Mouse (Mus musculus) ES-Bruce4 (cell line): Measurements from ENCODE around the gene BC025920. TPM values are rescaled to one million over a fixed set of nuclear protein-coding genes. Genes with fewer than 3 reads are reported as not detected.

Experiments
- H3K27ac ChIP-seq: 2 replicates; pipeline ENCODE4 v1.5.1; 2012; ENCODE audit warnings: low read length, inconsistent platforms; ENCODE audit not compliant: insufficient read depth
- H3K27me3 ChIP-seq: 2 replicates; pipeline ENCODE4 v1.6.1; 2012; ENCODE audit warnings: mild to moderate bottlenecking, low read length, inconsistent platforms; ENCODE audit not compliant: control insufficient read depth, poor library complexity, insufficient read depth, severe bottlenecking
- H3K36me3 ChIP-seq: 2 replicates; pipeline ENCODE4 v1.6.1; 2012; ENCODE audit warnings: inconsistent platforms, mild to moderate bottlenecking, low read length, moderate library complexity; ENCODE audit not compliant: control insufficient read depth, poor library complexity, insufficient read depth, severe bottlenecking
- H3K4me1 ChIP-seq: one replicate; pipeline ENCODE4 v1.8.1; 2011; ENCODE audit warnings: low read length; ENCODE audit not compliant: control insufficient read depth, insufficient read depth
- H3K4me3 ChIP-seq: 2 replicates; pipeline ENCODE4 v1.5.1; 2011; ENCODE audit warnings: low read depth, mild to moderate bottlenecking, low read length
- H3K9ac ChIP-seq: 2 replicates; pipeline ENCODE4 v1.6.1; 2012; ENCODE audit warnings: low read depth, mild to moderate bottlenecking, inconsistent platforms; ENCODE audit not compliant: poor library complexity, severe bottlenecking
- H3K9me3 ChIP-seq: replicated peaks from 2 replicates; pipeline ENCODE4 v1.6.1; 2012; ENCODE audit warnings: mild to moderate bottlenecking, low read length, inconsistent platforms; ENCODE audit not compliant: control insufficient read depth, poor library complexity, insufficient read depth, severe bottlenecking
- CTCF ChIP-seq: IDR thresholded peaks from one replicate; pipeline ENCODE4 v1.8.1; 2011; ENCODE audit warnings: low read depth, low read length
- EP300 ChIP-seq: IDR thresholded peaks from 2 replicates; pipeline ENCODE4 v1.6.1; 2011; ENCODE audit warnings: low read depth, low read length; ENCODE audit not compliant: insufficient read depth
- POLR2A ChIP-seq: IDR thresholded peaks from one replicate; pipeline ENCODE4 v1.8.1; 2011; ENCODE audit warnings: low read length; ENCODE audit not compliant: insufficient read depth
- polyA plus RNA-seq: library from polyadenylated mRNA; stranded (reverse); fragments of >200 nt; gene quantifications from 2 replicates; pipeline ENCODE4 v1.2.4, GENCODE M21; 2011; ENCODE audit warnings: low read depth; ENCODE audit not compliant: missing spikeins, insufficient read depth, insufficient read length

BC025920 gene
- polyA plus RNA-seq, 1 experiment, result 3.2 TPM

DNA sequence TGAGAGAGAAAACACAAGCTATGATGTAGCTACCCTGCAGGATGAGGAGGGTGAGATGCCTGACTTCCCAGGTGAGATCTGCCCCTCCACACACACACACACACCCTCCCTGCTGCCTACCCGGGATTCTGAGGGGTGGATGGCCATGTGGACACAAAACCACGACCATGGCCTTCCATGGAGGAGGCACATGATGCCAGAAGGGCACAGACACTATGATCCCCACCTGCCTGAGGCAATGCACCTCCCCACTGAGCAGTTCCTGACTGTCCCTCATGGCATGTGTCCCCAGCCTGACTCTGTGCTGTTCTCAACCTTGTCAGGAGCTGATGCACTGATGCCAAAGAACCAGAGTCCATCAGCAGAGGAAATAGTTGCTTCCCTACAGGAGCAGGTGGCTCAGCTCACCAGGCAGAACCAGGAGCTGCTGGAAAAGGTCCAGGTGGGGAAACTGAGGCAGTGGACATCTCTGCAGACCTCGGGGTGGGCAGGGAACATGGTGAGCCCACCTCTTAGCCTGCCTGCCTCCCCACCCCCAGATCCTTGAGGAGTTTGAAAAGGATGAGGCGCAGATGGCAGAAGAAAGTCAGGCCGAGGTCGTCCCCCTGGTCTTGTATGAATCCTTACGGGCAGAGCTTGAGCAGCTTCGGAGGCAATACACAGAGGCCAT, 36.0 kb downstream of the BC025920 start:
- no peak overlapping the region for H3K9ac ChIP-seq

DNA sequence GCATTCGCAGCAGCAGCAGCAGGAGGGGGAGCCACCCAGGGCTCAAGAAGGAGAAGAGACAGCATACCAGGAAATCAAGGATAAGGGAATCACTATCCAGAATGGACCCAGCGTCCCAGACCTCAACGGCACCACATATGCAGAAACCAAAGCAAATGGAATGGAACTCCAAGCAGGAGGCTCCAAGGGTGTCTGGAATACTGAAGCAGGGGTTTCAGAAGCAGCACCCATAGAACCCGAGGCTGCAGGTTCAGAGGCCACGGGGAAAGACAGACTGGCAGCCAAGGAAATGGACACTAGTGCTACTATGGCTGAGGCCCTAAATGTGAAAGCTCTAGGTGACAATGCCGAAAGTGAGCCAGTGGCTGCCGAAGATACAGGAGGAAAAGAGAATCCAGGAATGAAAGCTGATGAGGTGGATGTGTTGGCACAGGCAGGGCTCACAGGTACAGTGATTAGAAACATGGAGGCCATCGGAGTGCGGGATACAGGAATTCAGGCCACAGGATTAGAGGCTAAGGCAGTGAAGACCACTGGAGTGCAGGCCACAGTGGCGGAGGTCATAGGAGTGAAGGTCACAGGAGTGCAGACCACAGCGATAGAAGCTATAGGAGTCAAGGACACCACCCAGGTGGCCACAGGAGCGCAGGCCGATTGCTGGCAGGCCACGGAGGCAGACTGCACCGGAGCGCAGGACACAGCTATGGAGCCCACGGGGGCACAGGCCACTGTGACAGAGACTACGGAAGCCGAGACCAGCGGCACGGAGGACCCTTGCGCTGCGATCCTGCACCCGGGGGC, 36.8 kb downstream of the BC025920 start:
- Histone ChIP-seq H3K4me3 (peak overlapping the region; percentile 76), H3K27ac (no peak overlapping the region), H3K9ac (peak overlapping the region; percentile 74), H3K36me3 (no peaks in the 10 kb centered on the region), H3K27me3 (no peaks in the 10 kb centered on the region), H3K9me3 (no peaks in the 10 kb centered on the region), H3K4me1 (peaks cover 2% of the 10 kb centered on the region)
- TF ChIP-seq CTCF, result no peak
- TF ChIP-seq EP300, result no peak
- no peak for TF ChIP-seq POLR2A

More for the DNA sequence above, 36.0 kb downstream of the BC025920 start:
- Histone ChIP-seq H3K27me3 (no peaks in the 10 kb centered on the region), H3K9me3 (no peaks in the 10 kb centered on the region), H3K27ac (no peak overlapping the region), H3K36me3 (no peaks in the 10 kb centered on the region), H3K4me1 (peaks cover 2% of the 10 kb centered on the region), H3K4me3 (no peak overlapping the region)
- TF ChIP-seq CTCF (no peak), EP300 (no peak), POLR2A (no peak)

DNA sequence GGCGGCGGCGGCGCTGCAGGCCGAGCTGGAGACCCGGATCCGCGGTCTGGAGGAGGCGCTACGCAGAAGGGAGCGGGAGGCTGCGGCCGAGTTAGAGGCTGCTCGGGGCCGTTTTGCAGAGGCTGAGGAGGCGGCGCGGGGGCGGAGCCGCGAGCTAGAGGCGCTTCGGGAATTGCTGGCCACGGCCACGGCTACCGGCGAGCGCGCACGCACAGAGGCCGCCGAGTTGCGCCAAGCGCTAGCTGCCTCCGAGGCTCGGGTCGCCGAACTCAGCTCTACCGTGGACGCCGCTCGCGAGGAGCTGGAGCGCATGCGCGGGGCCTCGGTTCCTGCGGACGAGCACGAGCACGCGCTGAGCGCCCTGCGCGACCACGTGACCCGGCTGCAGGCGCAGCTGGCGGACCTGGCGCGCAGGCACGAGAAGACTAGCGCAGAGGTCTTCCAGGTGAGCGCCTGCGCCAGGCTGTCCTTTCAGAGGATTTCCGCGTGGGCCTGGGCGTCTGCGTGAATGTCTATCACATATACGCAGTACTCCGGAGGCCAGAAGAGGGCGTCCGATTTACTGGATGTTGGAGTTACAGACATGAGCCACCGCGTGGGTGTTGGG, 37.5 kb downstream of the BC025920 start:
- H3K4me1 ChIP-seq, result peaks cover 2% of the 10 kb centered on the region
- peak overlapping the region; percentile 74 for H3K9ac ChIP-seq
- H3K27ac ChIP-seq, result 0 out of 2 replicates have a peak overlapping the region, but pooled peaks have one; percentile 6
- no peaks in the 10 kb centered on the region for H3K27me3 ChIP-seq
- no peaks in the 10 kb centered on the region for H3K36me3 ChIP-seq
- peak overlapping the region; percentile 76 for H3K4me3 ChIP-seq
- no peak for TF ChIP-seq EP300
- TF ChIP-seq POLR2A, result peak; percentile 24
- no peaks in the 10 kb centered on the region for H3K9me3 ChIP-seq

DNA sequence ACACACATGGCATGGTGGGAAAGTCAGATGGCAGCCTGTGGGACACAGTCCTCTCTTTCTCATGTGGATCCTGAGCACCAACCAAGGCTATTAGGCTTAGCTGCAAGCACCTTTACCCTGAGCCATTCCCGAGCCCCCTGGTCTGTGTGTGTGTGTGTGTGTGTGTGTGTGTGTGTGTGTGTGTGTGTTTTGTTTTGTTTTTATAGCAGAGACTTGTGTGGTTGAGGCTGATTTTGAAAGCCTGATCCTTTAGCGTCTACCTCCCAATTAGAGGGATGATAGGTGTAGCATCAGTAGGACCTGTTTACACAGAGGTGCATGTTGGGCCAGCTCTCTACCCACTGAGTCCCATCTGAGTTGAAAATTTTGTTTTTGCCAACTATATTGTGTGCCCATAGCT, 38.1 kb downstream of the BC025920 start:
- Histone ChIP-seq H3K9ac (peak overlapping the region; percentile 74), H3K27ac (peak overlapping the region; percentile 6; the same call in 1 of the 2 replicates), H3K9me3 (no peaks in the 10 kb centered on the region), H3K4me1 (peaks cover 2% of the 10 kb centered on the region), H3K4me3 (peak overlapping the region; percentile 75), H3K27me3 (no peaks in the 10 kb centered on the region), H3K36me3 (no peaks in the 10 kb centered on the region)
- TF ChIP-seq CTCF, result no peak
- no peak for TF ChIP-seq EP300
- TF ChIP-seq POLR2A, result no peak

DNA sequence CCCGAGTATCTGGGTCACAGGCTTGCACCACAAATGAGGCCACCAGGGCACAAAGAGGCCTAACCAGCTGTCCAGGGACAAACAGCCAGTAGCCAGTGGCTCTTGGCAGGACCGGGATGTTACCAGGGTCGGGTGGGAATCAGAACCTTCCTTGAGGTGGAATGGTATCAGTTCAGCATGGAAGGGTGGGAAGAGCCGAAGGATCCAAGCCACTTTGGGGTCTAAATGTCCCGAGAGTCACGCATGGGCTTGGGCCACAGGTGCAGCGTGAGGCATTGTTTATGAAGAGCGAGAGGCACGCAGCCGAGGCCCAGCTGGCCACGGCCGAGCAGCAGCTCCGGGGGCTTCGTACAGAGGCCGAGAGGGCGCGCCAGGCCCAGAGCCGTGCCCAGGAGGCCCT, 38.6 kb downstream of the BC025920 start:
- no peak overlapping the region for H3K4me3 ChIP-seq
- no peak overlapping the region for H3K27ac ChIP-seq
- H3K9ac ChIP-seq, result peak overlapping the region; percentile 74
- H3K4me1 ChIP-seq, result peaks cover 2% of the 10 kb centered on the region
- TF ChIP-seq EP300 (no peak), POLR2A (no peak), CTCF (no peak)
- H3K27me3 ChIP-seq, result no peaks in the 10 kb centered on the region
- H3K9me3 ChIP-seq, result no peaks in the 10 kb centered on the region
- no peaks in the 10 kb centered on the region for H3K36me3 ChIP-seq
